ENCODE assay signal across 7 mouse cellular contexts in the genomic region with DNA sequence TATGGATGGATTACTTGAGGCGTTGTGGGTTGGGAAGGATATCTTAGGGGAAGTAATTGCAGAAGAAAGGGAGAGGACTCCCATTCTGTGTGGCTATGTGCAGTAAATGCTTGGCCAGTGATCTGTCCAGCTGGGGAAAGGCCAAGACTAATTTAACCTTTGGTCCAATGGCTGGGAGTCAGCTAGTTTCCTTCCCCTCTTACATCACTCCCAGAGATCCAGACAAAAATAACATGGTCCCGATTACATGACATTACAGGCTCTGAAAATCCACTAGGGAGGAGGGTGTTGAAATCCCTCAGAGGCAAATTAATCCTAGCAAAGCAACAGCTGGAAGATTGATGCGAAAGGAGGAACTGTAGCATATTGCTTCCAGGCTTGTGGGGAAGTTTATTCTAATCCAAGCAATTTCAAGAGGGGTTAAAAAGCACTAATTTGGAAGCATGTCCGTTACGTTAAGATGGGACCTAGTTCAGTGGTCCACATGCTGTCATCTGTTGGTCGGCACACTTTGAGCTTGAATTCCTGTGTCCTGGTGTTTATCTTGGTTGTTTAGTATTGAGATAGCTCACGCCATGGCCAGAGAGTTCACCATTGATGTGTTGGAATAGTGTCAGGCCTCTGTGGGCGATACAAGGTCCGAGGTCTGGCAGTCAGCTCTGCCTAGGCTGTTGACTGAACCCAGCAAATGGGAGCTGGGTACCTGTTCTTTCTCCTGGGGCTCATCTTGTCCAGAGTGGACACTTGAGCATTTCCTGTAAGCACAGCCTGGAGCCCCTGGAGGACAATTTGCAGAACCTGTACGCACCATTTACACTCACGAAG.
A peak's percentile ranks its signal among the peaks of the same experiment; 100 is the strongest.
DNase-seq lines count a peak whose midpoint lies in the region.

No protein-coding gene starts in this region.

- DNase-seq in NIH3T3 (ENCODE audit: low read depth), result peak; percentile 75
- DNase-seq in adrenal gland, adult 8-10 months, result peak; percentile 13
- peak; percentile 88 to 90 for DNase-seq in heart, postnatal 10 days
- peak; percentile 72 to 80 for DNase-seq in kidney, postnatal 4 days
- DNase-seq in right cerebral cortex, adult 2 months (ENCODE audit: low spot score in 2 of 2), result no peak
- DNase-seq in layer of hippocampus, adult 18-20 months (ENCODE audit: low spot score in 2 of 2), result no peak
- DNase-seq in layer of hippocampus, adult 8-10 months (ENCODE audit: low spot score in 2 of 2), result no peak

- intact Hi-C loops in heart, postnatal 10 days (cut with DNase I), result loop anchor here (5.0 kb wide), 1 partner anchor 85 kb away; no protein-coding TSS in a partner anchor

Comparison
In these comparisons a context has a peak if more than half of its experiments do, and no peak if none do; other contexts are left out.
1. DNase-seq: peak in NIH3T3 (single experiment), adrenal gland, adult 8-10 months (single experiment), heart, postnatal 10 days (2 of 2) and kidney, postnatal 4 days (2 of 2); none in right cerebral cortex, adult 2 months (0 of 2), layer of hippocampus, adult 18-20 months (0 of 2) and layer of hippocampus, adult 8-10 months (0 of 2).